Mouse (Mus musculus): Measurements from ENCODE around the gene Chchd3. TPM values are rescaled to one million over a fixed set of nuclear protein-coding genes. Genes with fewer than 3 reads are reported as not detected.

The Chchd3 gene
- 124 TPM in 2 replicates for polyA plus RNA-seq (2014; fragmentation: Nextera tagmentation; extraction: Ambion mirVana)

- Histone ChIP-seq H3K4me3 (ENCODE audit: low read length) (peak within 1 kb of the TSS; percentile 98), H3K4me1 (ENCODE audit: control insufficient read depth, insufficient read depth, low read length) (0 out of 2 replicates have a peak, but pooled peaks cover 5% of the 10 kb centered on the region), H3K27me3 (ENCODE audit: control insufficient read depth, insufficient read depth, low read length) (no peaks in the 10 kb centered on the region), H3K9me3 (ENCODE audit: control insufficient read depth, low read length) (no peaks in the 10 kb centered on the region), H3K4me2 (replicated peaks; ENCODE audit: low read depth, low read length) (peak within 1 kb of the TSS; percentile 76), H3K9ac (ENCODE audit: low read depth, low read length) (peak within 1 kb of the TSS; percentile 81), H3K36me3 (ENCODE audit: control insufficient read depth, insufficient read depth, low read length) (no peaks in the 10 kb centered on the region; the same call in 1 of the 2 replicates), H3K27ac (ENCODE audit: low read depth, low read length) (peak within 1 kb of the TSS; percentile 24; the same call in 1 of the 2 replicates)
- ATAC-seq (ENCODE audit: low FRiP score, low TSS enrichment) = peak; percentile 100
- under 1% methylated on average over 50 of the region's 50 CpGs for WGBS
Observed at GRCm38 (mm10) chr6:33059735-33060576, at the start of gene Chchd3. Gene Chchd3 (minus strand): TSS chr6:33060260.

- H3K4me1 ChIP-seq (ENCODE audit: control insufficient read depth, insufficient read depth, low read length) = no peaks in the 10 kb centered on the region
- H3K9me3 ChIP-seq (ENCODE audit: control insufficient read depth, low read length) = no peaks in the 10 kb centered on the region
- no peaks in the 10 kb centered on the region for H3K27me3 ChIP-seq (ENCODE audit: control insufficient read depth, insufficient read depth, low read length)
- H3K9ac ChIP-seq (ENCODE audit: low read depth, low read length) = no peak overlapping the region
- H3K4me2 ChIP-seq (replicated peaks; ENCODE audit: low read depth, low read length) = no peak overlapping the region
- H3K4me3 ChIP-seq (ENCODE audit: low read length) = no peak overlapping the region
- WGBS = 84% methylated on average over 6 of the region's 6 CpGs
- ATAC-seq (ENCODE audit: low FRiP score, low TSS enrichment) = no peak
- H3K27ac ChIP-seq (ENCODE audit: low read depth, low read length) = no peak overlapping the region
- no peaks in the 10 kb centered on the region for H3K36me3 ChIP-seq (ENCODE audit: control insufficient read depth, insufficient read depth, low read length)
Observed at GRCm38 (mm10) chr6:33104661-33105060, 44.6 kb upstream of the Chchd3 start.

- Histone ChIP-seq H3K4me2 (replicated peaks; ENCODE audit: low read depth, low read length) (no peak overlapping the region), H3K4me1 (ENCODE audit: control insufficient read depth, insufficient read depth, low read length) (no peaks in the 10 kb centered on the region), H3K27me3 (ENCODE audit: control insufficient read depth, insufficient read depth, low read length) (no peaks in the 10 kb centered on the region), H3K27ac (ENCODE audit: low read depth, low read length) (no peak overlapping the region), H3K9me3 (ENCODE audit: control insufficient read depth, low read length) (no peaks in the 10 kb centered on the region), H3K9ac (ENCODE audit: low read depth, low read length) (no peak overlapping the region), H3K4me3 (ENCODE audit: low read length) (no peak overlapping the region), H3K36me3 (ENCODE audit: control insufficient read depth, insufficient read depth, low read length) (no peaks in the 10 kb centered on the region)
- WGBS = 86% methylated on average over 4 of the region's 4 CpGs
- ATAC-seq (ENCODE audit: low FRiP score, low TSS enrichment) = no peak
Observed at GRCm38 (mm10) chr6:33098903-33099302, 38.8 kb upstream of the Chchd3 start.

GRCm38 (mm10) chr6:33094671-33095233, 34.7 kb upstream of the Chchd3 start:
- no peak for ATAC-seq (ENCODE audit: low FRiP score, low TSS enrichment)
- Histone ChIP-seq H3K4me2 (replicated peaks; ENCODE audit: low read depth, low read length) (no peak overlapping the region), H3K9me3 (ENCODE audit: control insufficient read depth, low read length) (no peaks in the 10 kb centered on the region; the same call in 1 of the 2 replicates), H3K27ac (ENCODE audit: low read depth, low read length) (no peak overlapping the region), H3K36me3 (ENCODE audit: control insufficient read depth, insufficient read depth, low read length) (no peaks in the 10 kb centered on the region), H3K9ac (ENCODE audit: low read depth, low read length) (no peak overlapping the region), H3K27me3 (ENCODE audit: control insufficient read depth, insufficient read depth, low read length) (no peaks in the 10 kb centered on the region), H3K4me1 (ENCODE audit: control insufficient read depth, insufficient read depth, low read length) (no peaks in the 10 kb centered on the region), H3K4me3 (ENCODE audit: low read length) (no peak overlapping the region)
- WGBS = 62% methylated on average over 8 of the region's 8 CpGs

- Histone ChIP-seq H3K4me3 (ENCODE audit: low read length) (no peak overlapping the region), H3K36me3 (ENCODE audit: control insufficient read depth, insufficient read depth, low read length) (no peaks in the 10 kb centered on the region), H3K9me3 (ENCODE audit: control insufficient read depth, low read length) (0 out of 2 replicates have a peak, but pooled peaks cover 2% of the 10 kb centered on the region), H3K27ac (ENCODE audit: low read depth, low read length) (no peak overlapping the region), H3K9ac (ENCODE audit: low read depth, low read length) (no peak overlapping the region), H3K27me3 (ENCODE audit: control insufficient read depth, insufficient read depth, low read length) (no peaks in the 10 kb centered on the region), H3K4me1 (ENCODE audit: control insufficient read depth, insufficient read depth, low read length) (peaks cover 13% of the 10 kb centered on the region; the same call in 1 of the 2 replicates), H3K4me2 (replicated peaks; ENCODE audit: low read depth, low read length) (no peak overlapping the region)
- no peak for ATAC-seq (ENCODE audit: low FRiP score, low TSS enrichment)
- 85% methylated on average over 1 of the region's 1 CpGs for WGBS
Observed at GRCm38 (mm10) chr6:33080186-33080585, 20.1 kb upstream of the Chchd3 start.

GRCm38 (mm10) chr6:33078260-33078936, 18.3 kb upstream of the Chchd3 start:
- Histone ChIP-seq H3K4me3 (ENCODE audit: low read length) (peak overlapping the region; percentile 8; the same call in 1 of the 2 replicates), H3K27ac (ENCODE audit: low read depth, low read length) (peak overlapping the region; percentile 12; the same call in 1 of the 2 replicates), H3K9me3 (ENCODE audit: control insufficient read depth, low read length) (0 out of 2 replicates have a peak, but pooled peaks cover 2% of the 10 kb centered on the region), H3K4me1 (ENCODE audit: control insufficient read depth, insufficient read depth, low read length) (peaks cover 13% of the 10 kb centered on the region; the same call in 1 of the 2 replicates), H3K36me3 (ENCODE audit: control insufficient read depth, insufficient read depth, low read length) (no peaks in the 10 kb centered on the region), H3K4me2 (replicated peaks; ENCODE audit: low read depth, low read length) (peak overlapping the region; percentile 42), H3K9ac (ENCODE audit: low read depth, low read length) (no peak overlapping the region; the same call in 1 of the 2 replicates), H3K27me3 (ENCODE audit: control insufficient read depth, insufficient read depth, low read length) (no peaks in the 10 kb centered on the region)
- peak; percentile 95 for ATAC-seq (ENCODE audit: low FRiP score, low TSS enrichment)
- 14% methylated on average over 19 of the region's 19 CpGs for WGBS

GRCm38 (mm10) chr6:33066462-33066861, 6.4 kb upstream of the Chchd3 start:
- H3K4me1 ChIP-seq (ENCODE audit: control insufficient read depth, insufficient read depth, low read length) = no peaks in the 10 kb centered on the region
- no peaks in the 10 kb centered on the region for H3K36me3 ChIP-seq (ENCODE audit: control insufficient read depth, insufficient read depth, low read length)
- no peak for ATAC-seq (ENCODE audit: low FRiP score, low TSS enrichment)

GRCm38 (mm10) chr6:33059276-33059675, 784 bp downstream of the Chchd3 start:
- no peaks in the 10 kb centered on the region for H3K27me3 ChIP-seq (ENCODE audit: control insufficient read depth, insufficient read depth, low read length)
- 34% methylated on average over 7 of the region's 7 CpGs for WGBS
- H3K4me2 ChIP-seq (replicated peaks; ENCODE audit: low read depth, low read length) = peak overlapping the region; percentile 76
- peak overlapping the region; percentile 81 for H3K9ac ChIP-seq (ENCODE audit: low read depth, low read length)
- H3K9me3 ChIP-seq (ENCODE audit: control insufficient read depth, low read length) = no peaks in the 10 kb centered on the region
- H3K4me3 ChIP-seq (ENCODE audit: low read length) = peak overlapping the region; percentile 98
- H3K27ac ChIP-seq (ENCODE audit: low read depth, low read length) = no peak overlapping the region
- 0 out of 2 replicates have a peak, but pooled peaks cover 5% of the 10 kb centered on the region for H3K4me1 ChIP-seq (ENCODE audit: control insufficient read depth, insufficient read depth, low read length)
- ATAC-seq (ENCODE audit: low FRiP score, low TSS enrichment) = no peak
- H3K36me3 ChIP-seq (ENCODE audit: control insufficient read depth, insufficient read depth, low read length) = peaks cover 2% of the 10 kb centered on the region; the same call in 1 of the 2 replicates

More at GRCm38 (mm10) chr6:33066462-33066861, 6.4 kb upstream of the Chchd3 start:
- Histone ChIP-seq H3K9me3 (ENCODE audit: control insufficient read depth, low read length) (no peaks in the 10 kb centered on the region), H3K9ac (ENCODE audit: low read depth, low read length) (no peak overlapping the region), H3K4me3 (ENCODE audit: low read length) (no peak overlapping the region), H3K27ac (ENCODE audit: low read depth, low read length) (no peak overlapping the region), H3K27me3 (ENCODE audit: control insufficient read depth, insufficient read depth, low read length) (no peaks in the 10 kb centered on the region), H3K4me2 (replicated peaks; ENCODE audit: low read depth, low read length) (no peak overlapping the region)
- 85% methylated on average over 4 of the region's 4 CpGs for WGBS
